Mouse (Mus musculus) thymus, adult 2 months (tissue): ENCODE results near the gene Rad51b.

ENCODE experiments used
- CTCF ChIP-seq: fragments of 200-500 bp; IDR thresholded peaks from 2 replicates; pipeline ENCODE4 v1.5.1; 2012; ENCODE audit warnings: mild to moderate bottlenecking, control low read depth, low read length, moderate library complexity, borderline replicate concordance; ENCODE audit not compliant: control insufficient read depth, poor library complexity, insufficient read depth; ENCODE audit errors: extremely low read depth
- POLR2A ChIP-seq: fragments of 200-500 bp; IDR thresholded peaks from 2 replicates; pipeline ENCODE4 v1.6.1; 2012; ENCODE audit warnings: mild to moderate bottlenecking, low read length, control low read depth, moderate library complexity; ENCODE audit not compliant: control insufficient read depth, poor library complexity, insufficient read depth; ENCODE audit errors: extremely low read depth

- TF ChIP-seq CTCF (no peak), POLR2A (no peak)
These were observed 263.8 kb downstream of the Rad51b start for GRCm38 (mm10) chr12:79560893-79561292.
